Mouse (Mus musculus) pancreas, adult 10 weeks (tissue): ENCODE results near the gene Foxa2. TPM values are rescaled to one million over a fixed set of nuclear protein-coding genes. Genes with fewer than 3 reads are reported as not detected.

Source experiments
- polyA plus RNA-seq: library from polyadenylated mRNA; stranded (reverse); fragments of 350-450 nt; fragmentation: Illumina TruSeq; extraction: RNeasy Lipid Tissue Mini Kit (QIAGEN cat#74804); gene quantifications from one replicate; pipeline ENCODE4 v1.2.3, GENCODE M21; 2015; ENCODE audit warnings: low read depth, low replicate concordance; ENCODE audit not compliant: insufficient read depth

The Foxa2 gene
- polyA plus RNA-seq = 12.2 TPM

GRCm38 (mm10) chr2:148046799-148047165 is at the start of gene Foxa2:
TSS of gene Foxa2 (minus strand) at chr2:148046969.

